Mouse (Mus musculus) cerebellum, adult 2 months (tissue): ENCODE data around the gene Hacl1.

Experiments used
- CTCF ChIP-seq: fragments of 200-500 bp; IDR thresholded peaks from 2 replicates; pipeline ENCODE4 v1.5.1; 2011; ENCODE audit warnings: low read depth, mild to moderate bottlenecking, control low read depth, low read length, moderate library complexity, borderline replicate concordance; ENCODE audit not compliant: insufficient read depth
- POLR2A ChIP-seq: fragments of 200-500 bp; IDR thresholded peaks from 2 replicates; pipeline ENCODE4 v1.6.1; 2011; ENCODE audit warnings: low read length, control low read depth, borderline replicate concordance; ENCODE audit not compliant: insufficient read depth

DNA sequence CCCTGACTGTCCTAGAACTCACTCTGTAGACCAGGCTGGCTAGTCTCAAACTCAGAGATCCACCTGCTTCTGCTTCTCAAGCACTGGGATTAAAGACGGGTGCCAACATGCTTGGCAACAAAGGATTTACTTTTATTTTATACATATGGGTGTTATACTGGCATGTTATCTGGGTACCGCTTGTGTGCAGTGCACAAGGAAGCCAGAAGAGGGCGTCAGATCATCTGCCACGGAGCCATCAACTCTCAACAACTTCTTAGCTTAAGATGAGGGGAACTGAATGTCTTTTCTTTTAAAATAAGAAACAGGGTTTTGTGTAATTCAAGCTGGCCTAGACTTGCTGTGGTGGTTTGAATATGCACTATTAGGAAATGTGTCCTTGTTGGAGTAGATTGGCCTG is 29.1 kb downstream of the Hacl1 start:
- TF ChIP-seq CTCF (no peak), POLR2A (no peak)
